Mouse (Mus musculus) liver, adult 2 months (tissue): ENCODE data around the gene Mybpc3.

ENCODE experiments used
- CTCF ChIP-seq: fragments of 200-500 bp; IDR thresholded peaks from 2 replicates; pipeline ENCODE4 v1.5.1; 2011; ENCODE audit warnings: low read depth, low read length, control low read depth
- POLR2A ChIP-seq: fragments of 200-500 bp; IDR thresholded peaks from 2 replicates; pipeline ENCODE4 v1.6.1; 2011; ENCODE audit warnings: low read length, control low read depth; ENCODE audit not compliant: insufficient read depth; ENCODE audit errors: extremely low read depth

DNA sequence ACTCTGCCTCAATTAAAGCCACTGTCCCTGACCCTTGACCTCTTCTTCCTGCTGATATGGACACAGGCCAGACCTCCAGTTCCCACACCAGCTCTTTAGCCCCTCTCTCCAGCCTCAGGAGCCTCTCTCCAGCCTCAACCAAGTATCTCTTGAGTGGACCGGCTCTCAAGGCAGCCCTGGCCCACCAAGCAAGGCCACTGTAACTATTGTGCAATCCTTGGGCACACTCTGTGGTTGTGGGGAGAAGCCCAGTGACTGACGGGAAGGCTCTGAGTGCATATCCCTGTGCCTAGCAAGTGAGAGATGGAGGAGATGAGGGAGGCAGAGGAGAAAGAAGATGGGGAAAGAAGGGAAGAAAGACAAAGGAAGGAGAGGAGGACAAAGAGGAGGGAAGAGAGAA, 19.8 kb upstream of the Mybpc3 start:
- TF ChIP-seq CTCF (no peak), POLR2A (no peak)
